Mouse (Mus musculus): ENCODE data around the gene Chrne.

DNA sequence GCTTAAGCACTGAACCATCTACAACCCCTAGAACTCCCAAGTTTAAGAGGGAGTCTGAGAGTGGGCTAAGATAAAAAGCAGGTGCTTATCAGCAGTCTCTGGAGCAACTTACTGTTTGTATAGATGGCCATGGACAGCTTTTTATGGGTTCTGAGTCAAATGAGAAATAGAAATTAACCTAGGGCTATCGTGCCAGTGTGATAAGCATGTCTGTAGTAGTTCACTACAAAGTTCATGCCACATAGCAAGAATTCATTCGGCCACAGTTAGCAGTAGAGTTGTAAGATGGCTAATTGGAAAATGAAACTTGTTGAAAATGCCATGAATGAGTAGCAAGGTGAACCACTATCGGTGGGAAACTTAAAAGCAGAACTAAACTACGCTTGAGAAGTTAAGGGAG is 29.5 kb upstream of the Chrne start:
- TF ChIP-seq POLR2A (IDR thresholded peaks at IDR 0.05; ENCODE audit: borderline replicate concordance, control insufficient read depth, low read depth, low read length) (no peak), CTCF (IDR thresholded peaks at IDR 0.05; ENCODE audit: control insufficient read depth, insufficient read depth, low read length) (no peak)
